Mouse (Mus musculus) lung, embryonic 15.5 days (tissue): ENCODE measurements around the gene Pm20d2. TPM values are rescaled to one million over a fixed set of nuclear protein-coding genes. Genes with fewer than 3 reads are reported as not detected.

ENCODE experiments used
- ATAC-seq: fragments of 200-750 bp; cut with Nextera tagmentation; 2 replicates; pipeline ENCODE4 v1.8.0; 2017; ENCODE audit warnings: moderate number of reproducible peaks, borderline replicate concordance; ENCODE audit not compliant: low FRiP score, low TSS enrichment; ENCODE audit errors: extremely low read depth
- H3K27ac ChIP-seq: fragments of 300-500 bp; sonication (generic); 2 replicates; pipeline ENCODE4 v1.5.1; 2015; ENCODE audit warnings: moderate library complexity, mild to moderate bottlenecking, inconsistent platforms
- H3K27me3 ChIP-seq: fragments of 300-500 bp; sonication (generic); 2 replicates; pipeline ENCODE4 v1.6.1; 2015; ENCODE audit warnings: inconsistent platforms
- H3K36me3 ChIP-seq: fragments of 300-500 bp; sonication (generic); 2 replicates; pipeline ENCODE4 v1.6.1; 2015; ENCODE audit warnings: inconsistent platforms
- H3K4me1 ChIP-seq: fragments of 300-500 bp; sonication (generic); 2 replicates; pipeline ENCODE4 v1.6.1; 2015; ENCODE audit warnings: inconsistent platforms
- H3K4me2 ChIP-seq: fragments of 300-500 bp; sonication (generic); 2 replicates; pipeline ENCODE4 v1.6.1; 2015; ENCODE audit warnings: inconsistent platforms, mild to moderate bottlenecking, moderate library complexity
- H3K4me3 ChIP-seq: fragments of 300-500 bp; sonication (generic); 2 replicates; pipeline ENCODE4 v1.5.1; 2015; ENCODE audit warnings: mild to moderate bottlenecking, inconsistent platforms
- H3K9ac ChIP-seq: fragments of 300-500 bp; sonication (generic); 2 replicates; pipeline ENCODE4 v1.6.1; 2015; ENCODE audit warnings: inconsistent platforms
- H3K9me3 ChIP-seq: fragments of 300-500 bp; sonication (generic); 2 replicates; pipeline ENCODE4 v1.6.1; 2016; ENCODE audit warnings: inconsistent platforms
- WGBS: fragments of 180-500 bp; shearing (Covaris S2); methylation state at CpG from one replicate; pipeline ENCODE4 v1.1.7; 2015; 5-methylcytosine and 5-hydroxymethylcytosine counted together
- polyA plus RNA-seq: library from polyadenylated mRNA; unstranded; fragments of >200 nt; fragmentation: Nextera tagmentation; extraction: Ambion mirVana; gene quantifications from 2 replicates; pipeline ENCODE4 v1.2.1, GENCODE M21; 2015

The Pm20d2 gene
- polyA plus RNA-seq, 1 experiment from 2014 or later = 1.6 TPM

GRCm38 (mm10) chr4:33188164-33188563 is 1.4 kb downstream of the Pm20d2 start:
- Histone ChIP-seq H3K27ac (no peak overlapping the region), H3K9me3 (no peaks in the 10 kb centered on the region), H3K9ac (no peak overlapping the region), H3K4me2 (peak overlapping the region; percentile 98), H3K4me1 (peaks cover 6% of the 10 kb centered on the region; the same call in 1 of the 2 replicates), H3K4me3 (peak overlapping the region; percentile 71; the same call in 1 of the 2 replicates), H3K36me3 (no peaks in the 10 kb centered on the region), H3K27me3 (peaks cover 13% of the 10 kb centered on the region; the same call in 1 of the 2 replicates)
- no peak for ATAC-seq
- WGBS = 9% methylated on average over 9 of the region's 9 CpGs

GRCm38 (mm10) chr4:33183477-33183876 is 6.1 kb downstream of the Pm20d2 start:
- Histone ChIP-seq H3K4me2 (no peak overlapping the region), H3K4me3 (no peak overlapping the region), H3K36me3 (no peaks in the 10 kb centered on the region), H3K9ac (no peak overlapping the region), H3K27me3 (0 out of 2 replicates have a peak, but pooled peaks cover 7% of the 10 kb centered on the region), H3K9me3 (no peaks in the 10 kb centered on the region), H3K4me1 (peaks cover 6% of the 10 kb centered on the region; the same call in 1 of the 2 replicates), H3K27ac (no peak overlapping the region)
- no peak for ATAC-seq
- WGBS = 78% methylated on average over 5 of the region's 5 CpGs

- no peak for ATAC-seq
- H3K36me3 ChIP-seq = no peaks in the 10 kb centered on the region
- no peak overlapping the region for H3K27ac ChIP-seq
- no peaks in the 10 kb centered on the region for H3K9me3 ChIP-seq
- no peak overlapping the region for H3K9ac ChIP-seq
- H3K4me3 ChIP-seq = no peak overlapping the region
- WGBS = 80% methylated on average over 26 of the region's 26 CpGs
- H3K4me1 ChIP-seq = peaks cover 4% of the 10 kb centered on the region; the same call in 1 of the 2 replicates
- no peaks in the 10 kb centered on the region for H3K27me3 ChIP-seq
- no peak overlapping the region for H3K4me2 ChIP-seq
Observed at GRCm38 (mm10) chr4:33152087-33153038, 37.2 kb downstream of the Pm20d2 start.

GRCm38 (mm10) chr4:33149150-33149549 is 40.4 kb downstream of the Pm20d2 start:
- Histone ChIP-seq H3K27ac (no peak overlapping the region), H3K9ac (no peak overlapping the region), H3K4me3 (no peak overlapping the region), H3K4me2 (no peak overlapping the region), H3K9me3 (no peaks in the 10 kb centered on the region), H3K27me3 (0 out of 2 replicates have a peak, but pooled peaks cover 7% of the 10 kb centered on the region), H3K4me1 (peaks cover 4% of the 10 kb centered on the region; the same call in 1 of the 2 replicates), H3K36me3 (no peaks in the 10 kb centered on the region)
- ATAC-seq = peak; percentile 73; the same call in 1 of the 2 replicates
- 33% methylated on average over 7 of the region's 7 CpGs for WGBS

- Histone ChIP-seq H3K4me2 (no peak overlapping the region), H3K4me3 (no peak overlapping the region), H3K4me1 (peaks cover 4% of the 10 kb centered on the region; the same call in 1 of the 2 replicates), H3K27ac (no peak overlapping the region), H3K9ac (no peak overlapping the region), H3K27me3 (0 out of 2 replicates have a peak, but pooled peaks cover 7% of the 10 kb centered on the region), H3K36me3 (no peaks in the 10 kb centered on the region), H3K9me3 (no peaks in the 10 kb centered on the region)
- WGBS = 8% methylated on average over 2 of the region's 2 CpGs
- no peak for ATAC-seq
Observed at GRCm38 (mm10) chr4:33147825-33148224, 41.7 kb downstream of the Pm20d2 start.

GRCm38 (mm10) chr4:33146679-33147291 is 42.8 kb downstream of the Pm20d2 start:
- Histone ChIP-seq H3K9ac (no peak overlapping the region), H3K9me3 (no peaks in the 10 kb centered on the region)

GRCm38 (mm10) chr4:33132221-33132620 is 57.3 kb downstream of the Pm20d2 start, which contains the start of gene Gabrr1:
TSS of gene Gabrr1 (plus strand) at chr4:33132521.
- Histone ChIP-seq H3K4me3 (no peak within 1 kb of the TSS), H3K9me3 (no peaks in the 10 kb centered on the region), H3K4me1 (no peaks in the 10 kb centered on the region), H3K27ac (no peak within 1 kb of the TSS), H3K27me3 (no peaks in the 10 kb centered on the region), H3K4me2 (no peak within 1 kb of the TSS), H3K9ac (no peak within 1 kb of the TSS), H3K36me3 (no peaks in the 10 kb centered on the region)
- no peak for ATAC-seq
- WGBS = 52% methylated on average over 11 of the region's 11 CpGs

More at GRCm38 (mm10) chr4:33146679-33147291, 42.8 kb downstream of the Pm20d2 start:
- no peak overlapping the region for H3K27ac ChIP-seq
- no peak for ATAC-seq
- WGBS = 28% methylated on average over 20 of the region's 20 CpGs
- H3K36me3 ChIP-seq = no peaks in the 10 kb centered on the region
- peaks cover 4% of the 10 kb centered on the region; the same call in 1 of the 2 replicates for H3K4me1 ChIP-seq
- no peak overlapping the region for H3K4me3 ChIP-seq
- no peak overlapping the region for H3K4me2 ChIP-seq
- 0 out of 2 replicates have a peak, but pooled peaks cover 7% of the 10 kb centered on the region for H3K27me3 ChIP-seq

GRCm38 (mm10) chr4:33125409-33126084 is 64.0 kb downstream of the Pm20d2 start:
- ATAC-seq = no peak
- 45% methylated on average over 10 of the region's 10 CpGs for WGBS
- Histone ChIP-seq H3K27ac (no peak overlapping the region), H3K9ac (no peak overlapping the region), H3K4me1 (no peaks in the 10 kb centered on the region), H3K27me3 (no peaks in the 10 kb centered on the region), H3K4me3 (no peak overlapping the region), H3K4me2 (no peak overlapping the region), H3K9me3 (no peaks in the 10 kb centered on the region), H3K36me3 (no peaks in the 10 kb centered on the region)

GRCm38 (mm10) chr4:33124493-33124892 is 65.0 kb downstream of the Pm20d2 start:
- WGBS = 77% methylated on average over 6 of the region's 6 CpGs
- Histone ChIP-seq H3K36me3 (no peaks in the 10 kb centered on the region), H3K27ac (no peak overlapping the region), H3K4me3 (no peak overlapping the region), H3K9me3 (no peaks in the 10 kb centered on the region), H3K9ac (no peak overlapping the region), H3K4me1 (no peaks in the 10 kb centered on the region), H3K27me3 (no peaks in the 10 kb centered on the region), H3K4me2 (no peak overlapping the region)
- ATAC-seq = no peak
